Mouse (Mus musculus) thymus, adult 2 months (tissue): Measurements from ENCODE around the gene Rex1bd. TPM values are rescaled to one million over a fixed set of nuclear protein-coding genes. Genes with fewer than 3 reads are reported as not detected.
A peak's percentile ranks its signal among the peaks of the same experiment; 100 is the strongest.

Experiments
- DNase-seq: peaks from one replicate; pipeline ENCODE4 v3.0.0; 2021
- H3K27ac ChIP-seq: fragments of 200-500 bp; 2 replicates; pipeline ENCODE4 v1.5.1; 2012; ENCODE audit warnings: low read length, control low read depth; ENCODE audit not compliant: control insufficient read depth, insufficient read depth
- H3K27me3 ChIP-seq: fragments of 200-500 bp; 2 replicates; pipeline ENCODE4 v1.6.1; 2012; ENCODE audit warnings: mild to moderate bottlenecking, low read length, moderate library complexity, mixed read lengths; ENCODE audit not compliant: control insufficient read depth, insufficient read depth
- H3K36me3 ChIP-seq: fragments of 200-500 bp; 2 replicates; pipeline ENCODE4 v1.6.1; 2012; ENCODE audit warnings: mild to moderate bottlenecking, low read length, moderate library complexity; ENCODE audit not compliant: control insufficient read depth, insufficient read depth
- H3K4me1 ChIP-seq: fragments of 200-500 bp; replicated peaks from 2 replicates; pipeline ENCODE4 v1.6.1; 2012; ENCODE audit warnings: low read length; ENCODE audit not compliant: control insufficient read depth, insufficient read depth
- H3K4me3 ChIP-seq: fragments of 200-500 bp; 2 replicates; pipeline ENCODE4 v1.5.1; 2012; ENCODE audit warnings: mild to moderate bottlenecking, low read length, control low read depth, moderate library complexity; ENCODE audit not compliant: control insufficient read depth, insufficient read depth
- CTCF ChIP-seq: fragments of 200-500 bp; IDR thresholded peaks from 2 replicates; pipeline ENCODE4 v1.5.1; 2012; ENCODE audit warnings: mild to moderate bottlenecking, control low read depth, low read length, moderate library complexity, borderline replicate concordance; ENCODE audit not compliant: control insufficient read depth, poor library complexity, insufficient read depth; ENCODE audit errors: extremely low read depth
- POLR2A ChIP-seq: fragments of 200-500 bp; IDR thresholded peaks from 2 replicates; pipeline ENCODE4 v1.6.1; 2012; ENCODE audit warnings: mild to moderate bottlenecking, low read length, control low read depth, moderate library complexity; ENCODE audit not compliant: control insufficient read depth, poor library complexity, insufficient read depth; ENCODE audit errors: extremely low read depth
- WGBS: fragments of 180-500 bp; shearing (Covaris S2); methylation state at CpG from one replicate; pipeline ENCODE4 v1.1.7; 2018; 5-methylcytosine and 5-hydroxymethylcytosine counted together
- polyA plus RNA-seq: library from polyadenylated mRNA; depleted of rRNA; stranded (reverse); fragments of >200 nt; gene quantifications from 2 replicates; pipeline ENCODE4 v1.2.3, GENCODE M21; 2012

The Rex1bd gene
- polyA plus RNA-seq, 1 experiment, result 227 TPM

DNA sequence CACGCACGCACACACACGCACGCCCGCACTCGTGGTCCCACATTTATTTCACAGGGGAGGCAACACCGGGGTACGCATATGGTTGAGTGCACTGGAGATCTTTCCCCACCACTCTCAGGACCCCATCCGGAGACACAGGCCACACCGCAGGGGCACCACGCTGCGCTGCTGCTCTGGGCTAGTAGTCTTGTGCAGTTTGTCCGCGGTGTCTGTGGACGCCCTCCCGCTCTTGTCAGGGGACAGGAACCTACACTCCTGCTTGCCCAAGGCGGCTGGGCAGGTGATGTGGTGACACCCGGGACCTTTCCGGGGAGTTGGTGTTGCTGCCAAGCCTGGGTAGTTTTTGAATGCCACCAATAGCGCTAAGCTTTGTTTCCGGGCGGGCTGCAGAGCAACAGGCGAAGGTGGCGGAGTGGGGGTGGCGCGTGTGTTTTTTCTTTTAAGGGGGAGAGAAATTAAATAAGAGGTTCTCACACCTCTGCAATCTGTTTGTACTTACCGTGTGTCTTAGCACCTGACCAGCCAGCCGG is 12.1 kb downstream of the Rex1bd start:
- Histone ChIP-seq H3K4me3 (no peak overlapping the region), H3K27ac (no peak overlapping the region), H3K4me1 (peaks cover 16% of the 10 kb centered on the region), H3K36me3 (no peaks in the 10 kb centered on the region), H3K27me3 (peaks cover 49% of the 10 kb centered on the region)
- TF ChIP-seq POLR2A (no peak), CTCF (no peak)
- peak; percentile 3 for DNase-seq
- WGBS, result 2% methylated on average over 28 of the region's 28 CpGs

DNA sequence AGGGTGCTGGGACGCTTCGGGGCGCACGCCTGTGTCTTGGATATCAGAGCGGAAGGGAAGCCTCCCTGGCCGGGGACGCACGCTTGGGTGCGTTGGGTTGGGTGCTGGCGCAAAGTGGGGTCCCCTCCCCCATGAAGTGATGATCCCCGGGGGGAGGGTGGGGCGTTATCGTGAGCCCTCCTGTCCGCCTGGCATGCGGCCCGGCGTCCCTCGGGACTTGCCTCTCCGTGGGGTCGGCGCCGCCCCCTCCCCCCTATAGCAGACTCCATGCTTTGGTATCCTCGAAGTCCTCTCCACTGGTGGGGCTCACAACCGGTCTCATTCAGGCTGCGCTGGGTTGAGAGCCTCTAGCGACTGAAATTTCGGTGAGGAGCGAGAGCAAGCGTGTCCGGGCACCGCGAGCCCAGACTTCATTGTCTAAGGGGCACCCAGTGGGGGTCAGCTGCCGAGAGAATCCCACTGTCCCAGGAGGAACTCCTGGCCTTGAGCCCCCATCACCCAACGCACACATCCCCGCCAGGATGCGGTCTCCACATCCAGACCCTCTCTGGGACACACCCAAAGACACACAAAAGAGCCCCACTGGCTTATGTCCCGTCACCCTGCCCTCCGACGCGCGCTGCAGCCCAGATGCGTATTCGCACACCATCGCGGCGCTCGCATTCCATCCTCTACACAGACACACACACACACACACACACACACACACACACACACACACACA is 12.7 kb downstream of the Rex1bd start:
- 6% methylated on average over 47 of the region's 47 CpGs for WGBS
- no peaks in the 10 kb centered on the region for H3K36me3 ChIP-seq
- H3K27ac ChIP-seq, result no peak overlapping the region
- no peak for TF ChIP-seq POLR2A
- TF ChIP-seq CTCF, result no peak
- peaks cover 19% of the 10 kb centered on the region for H3K4me1 ChIP-seq
- peaks cover 49% of the 10 kb centered on the region for H3K27me3 ChIP-seq
- no peak for DNase-seq
- H3K4me3 ChIP-seq, result no peak overlapping the region

DNA sequence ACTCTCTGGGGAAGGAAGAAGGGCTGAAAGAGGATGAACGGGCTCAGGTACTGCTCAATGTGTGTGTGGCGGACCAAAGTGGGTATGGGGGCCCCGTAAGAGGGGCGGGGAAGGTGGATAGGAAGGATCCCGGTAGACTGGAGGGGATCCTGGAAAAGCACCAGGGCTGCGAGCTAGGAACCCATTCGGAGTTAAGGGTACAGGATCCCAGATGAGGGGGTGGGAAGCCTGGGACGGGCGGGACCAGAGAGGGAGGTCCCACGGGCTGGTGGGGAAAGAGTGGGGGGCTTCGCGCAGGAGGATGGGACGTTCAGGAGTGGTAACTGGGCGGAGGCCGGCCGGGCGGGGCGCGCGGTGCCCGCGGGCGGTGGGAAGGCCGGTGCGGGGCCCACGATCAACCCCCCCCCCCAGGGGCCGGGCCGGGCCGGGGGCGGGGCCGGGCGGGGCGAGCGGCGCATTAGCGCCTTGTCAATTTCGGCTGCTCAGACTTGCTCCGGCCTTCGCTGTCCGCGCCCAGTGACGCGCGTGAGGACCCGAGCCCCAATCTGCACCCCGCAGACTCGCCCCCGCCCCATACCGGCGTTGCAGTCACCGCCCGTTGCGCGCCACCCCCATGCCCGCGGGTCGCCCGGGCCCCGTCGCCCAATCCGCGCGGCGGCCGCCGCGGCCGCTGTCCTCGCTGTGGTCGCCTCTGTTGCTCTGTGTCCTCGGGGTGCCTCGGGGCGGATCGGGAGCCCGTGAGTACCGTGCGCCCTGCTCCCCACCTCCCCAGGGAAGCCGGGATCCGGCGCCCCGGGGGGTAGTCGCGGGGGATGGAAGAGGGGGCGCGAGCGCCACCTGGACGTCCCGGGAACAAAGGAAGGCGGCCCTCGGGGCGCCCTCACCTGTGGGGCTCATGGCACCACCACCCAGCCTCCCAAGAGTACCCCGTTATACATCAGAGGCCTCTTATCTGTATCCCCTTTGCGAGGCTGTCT is 13.6 kb downstream of the Rex1bd start, which contains the start of gene Crlf1:
Gene Crlf1, plus strand, starts transcription at position 495 of the 977 bp plus-strand sequence.
- H3K4me3 ChIP-seq, result no peak within 1 kb of the TSS
- peaks cover 28% of the 10 kb centered on the region for H3K4me1 ChIP-seq
- peaks cover 56% of the 10 kb centered on the region for H3K27me3 ChIP-seq
- no peak within 1 kb of the TSS for H3K27ac ChIP-seq
- no peak for TF ChIP-seq CTCF
- no peak for TF ChIP-seq POLR2A
- WGBS, result 3% methylated on average over 78 of the region's 93 CpGs
- H3K36me3 ChIP-seq, result no peaks in the 10 kb centered on the region
- no peak for DNase-seq

DNA sequence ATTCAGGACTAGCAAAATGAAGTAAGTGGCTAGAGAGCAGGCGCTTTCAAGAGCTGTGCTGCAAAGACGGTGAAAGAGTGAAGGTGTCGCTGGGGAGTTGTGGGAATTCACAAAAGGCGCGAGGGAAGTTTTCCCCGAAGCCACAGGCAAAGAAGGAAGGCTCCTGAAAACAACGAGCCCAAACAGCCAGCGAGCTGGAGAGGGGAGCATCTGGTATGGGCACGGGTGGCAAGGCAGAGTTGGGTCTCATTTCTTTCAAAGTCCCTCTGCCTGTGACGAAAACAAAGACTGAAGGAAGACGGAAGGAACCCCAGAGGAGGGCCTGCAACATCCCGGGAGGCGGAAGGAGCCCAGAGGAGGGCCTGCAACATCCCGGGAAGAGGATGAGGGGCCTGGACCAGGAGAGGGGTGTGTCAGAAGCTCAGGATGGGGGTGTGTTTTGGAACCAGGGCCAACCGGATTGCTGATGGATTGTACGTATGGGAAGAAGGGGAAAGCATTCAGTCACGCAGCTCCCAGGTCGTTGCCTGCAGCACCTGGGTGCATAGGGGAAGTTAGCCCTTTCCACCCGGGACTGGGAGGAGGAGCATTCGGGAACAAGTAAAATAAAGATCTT is 15.6 kb downstream of the Rex1bd start:
- Histone ChIP-seq H3K27ac (no peak overlapping the region), H3K4me1 (peaks cover 31% of the 10 kb centered on the region), H3K36me3 (no peaks in the 10 kb centered on the region), H3K4me3 (no peak overlapping the region), H3K27me3 (peaks cover 59% of the 10 kb centered on the region)
- DNase-seq, result no peak
- 9% methylated on average over 20 of the region's 20 CpGs for WGBS
- TF ChIP-seq POLR2A (no peak), CTCF (no peak)

DNA sequence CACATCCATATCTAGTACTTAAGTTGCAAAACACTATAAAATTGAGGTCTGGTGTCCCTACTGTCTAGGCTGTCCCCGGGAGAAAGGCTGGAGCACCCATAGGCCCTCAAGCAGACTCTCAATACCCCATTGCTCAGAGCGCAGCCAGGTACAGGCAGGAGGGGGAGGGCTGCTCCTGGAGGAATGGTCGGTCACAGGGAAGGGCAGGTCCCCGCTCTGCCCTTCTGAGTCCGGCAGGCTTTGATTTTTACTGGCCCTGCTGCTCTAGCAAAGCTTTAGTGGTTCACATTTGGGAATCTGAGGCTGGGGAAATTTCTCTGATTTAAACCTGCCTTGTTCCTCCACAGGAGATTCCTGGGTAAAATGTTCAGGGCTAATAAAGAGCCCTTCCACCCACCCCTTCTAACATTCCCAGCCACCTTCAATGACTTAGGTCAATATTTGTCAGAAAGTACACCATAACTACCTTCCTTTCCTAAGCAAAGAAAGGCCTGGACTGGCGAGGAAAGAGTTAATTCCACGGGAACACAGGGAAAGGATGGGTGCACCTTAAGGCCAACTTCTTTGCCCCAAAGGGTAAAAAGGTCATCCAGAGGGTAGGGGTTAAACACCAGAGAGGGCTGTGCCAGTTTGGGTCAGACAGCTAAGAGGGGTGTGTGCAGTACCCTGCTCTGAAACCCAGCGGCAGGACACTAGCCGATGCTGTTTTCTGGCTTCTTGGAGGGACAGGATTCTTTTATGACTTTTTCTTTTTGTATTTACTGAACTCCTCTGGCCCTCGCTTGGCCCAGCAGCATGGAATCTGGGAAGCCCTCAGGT is 16.3 kb downstream of the Rex1bd start:
- 46% methylated on average over 10 of the region's 10 CpGs for WGBS
- Histone ChIP-seq H3K4me3 (no peak overlapping the region), H3K4me1 (peaks cover 31% of the 10 kb centered on the region), H3K27me3 (peaks cover 58% of the 10 kb centered on the region), H3K27ac (no peak overlapping the region), H3K36me3 (no peaks in the 10 kb centered on the region)
- no peak for DNase-seq
- TF ChIP-seq POLR2A, result no peak
- TF ChIP-seq CTCF, result no peak
